Mouse (Mus musculus) bone marrow macrophage, adult 2 months (primary cell): ENCODE measurements at regions not wholly inside any gene's neighbourhood (a gene's known extent, or its start where the extent isn't known, plus 50 kb on each side); places are given as distances from the start of the nearest gene placed in this dataset.

Experiments used
- CTCF ChIP-seq: IDR thresholded peaks from 2 replicates; pipeline ENCODE4 v1.5.1; 2012; ENCODE audit warnings: low read depth, mild to moderate bottlenecking, low read length, moderate library complexity
- POLR2A ChIP-seq: IDR thresholded peaks from 2 replicates; pipeline ENCODE4 v1.6.1; 2012; ENCODE audit warnings: mild to moderate bottlenecking, low read depth, low read length, borderline replicate concordance

DNA sequence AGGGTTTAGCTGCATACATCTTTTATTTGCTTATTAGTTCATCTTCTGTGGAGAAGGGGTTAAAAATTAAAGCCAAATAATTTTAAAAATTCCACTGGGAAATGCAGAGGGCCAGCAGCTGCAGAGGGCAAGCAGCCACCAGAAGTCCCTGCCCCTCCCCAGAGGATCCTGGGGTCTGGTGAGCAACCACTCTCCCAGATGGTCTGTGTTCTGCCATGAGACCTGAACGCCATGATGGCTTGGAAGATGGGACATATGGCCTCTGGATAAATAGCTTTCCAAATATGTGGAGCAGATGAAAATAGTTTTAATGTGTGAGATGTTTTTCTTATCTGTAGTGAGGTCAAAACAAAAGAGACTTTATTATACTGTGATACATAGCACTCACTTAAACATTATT is 326.1 kb upstream of the Gm5148 start:
- TF ChIP-seq CTCF (no peak), POLR2A (no peak)
